Mouse (Mus musculus) midbrain, embryonic 11.5 days (tissue): ENCODE measurements around the gene Dennd2c. TPM values are rescaled to one million over a fixed set of nuclear protein-coding genes. Genes with fewer than 3 reads are reported as not detected.
"Not testable (repeated sequence)": the region's sequence is repeated elsewhere in the genome, so short reads cannot be mapped to it uniquely, and the experiment has no call there.

Source experiments
- ATAC-seq: fragments of 200-750 bp; cut with Nextera tagmentation; 2 replicates; pipeline ENCODE4 v1.8.0; 2017; ENCODE audit warnings: moderate TSS enrichment, moderate library complexity; ENCODE audit not compliant: low FRiP score
- DNase-seq: peaks from one replicate; pipeline ENCODE4 v3.0.0; 2015; ENCODE audit warnings: low spot score; ENCODE audit errors: missing footprints
- H3K27ac ChIP-seq: fragments of 300-500 bp; sonication (generic); 2 replicates; pipeline ENCODE4 v1.5.1; 2014; ENCODE audit warnings: low read depth, low read length
- H3K27me3 ChIP-seq: fragments of 300-500 bp; sonication (generic); 2 replicates; pipeline ENCODE4 v1.6.1; 2014; ENCODE audit warnings: mild to moderate bottlenecking, low read length, moderate library complexity, mixed read lengths; ENCODE audit not compliant: control insufficient read depth, insufficient read depth
- H3K36me3 ChIP-seq: fragments of 300-500 bp; sonication (generic); 2 replicates; pipeline ENCODE4 v1.6.1; 2014; ENCODE audit warnings: mild to moderate bottlenecking, low read length, moderate library complexity, mixed read lengths; ENCODE audit not compliant: control insufficient read depth, insufficient read depth
- H3K4me1 ChIP-seq: fragments of 300-500 bp; sonication (generic); 2 replicates; pipeline ENCODE4 v1.6.1; 2014; ENCODE audit warnings: low read length; ENCODE audit not compliant: control insufficient read depth, insufficient read depth
- H3K4me2 ChIP-seq: fragments of 300-500 bp; sonication (generic); 2 replicates; pipeline ENCODE4 v1.6.1; 2014; ENCODE audit warnings: mild to moderate bottlenecking, moderate library complexity
- H3K4me3 ChIP-seq: fragments of 300-500 bp; sonication (generic); 2 replicates; pipeline ENCODE4 v1.5.1; 2014; ENCODE audit warnings: low read depth, low read length
- H3K9ac ChIP-seq: fragments of 300-500 bp; sonication (generic); 2 replicates; pipeline ENCODE4 v1.6.1; 2014; ENCODE audit warnings: low read length
- H3K9me3 ChIP-seq: fragments of 300-500 bp; sonication (generic); 2 replicates; pipeline ENCODE4 v1.6.1; 2016; ENCODE audit warnings: low read length; ENCODE audit not compliant: control insufficient read depth
- WGBS: fragments of 180-500 bp; shearing (Covaris S2); extraction: QIAGEN DNeasy Blood & Tissue Kit; methylation state at CpG from one replicate; pipeline ENCODE4 v1.1.7; 2014; 5-methylcytosine and 5-hydroxymethylcytosine counted together
- polyA plus RNA-seq: library from polyadenylated mRNA; unstranded; fragments of >200 nt; fragmentation: Nextera tagmentation; extraction: Ambion mirVana; gene quantifications from 2 replicates; pipeline ENCODE4 v1.2.1, GENCODE M21; 2014

Gene Dennd2c
- polyA plus RNA-seq, 1 experiment from 2014 or later, result 1.4 TPM

DNA sequence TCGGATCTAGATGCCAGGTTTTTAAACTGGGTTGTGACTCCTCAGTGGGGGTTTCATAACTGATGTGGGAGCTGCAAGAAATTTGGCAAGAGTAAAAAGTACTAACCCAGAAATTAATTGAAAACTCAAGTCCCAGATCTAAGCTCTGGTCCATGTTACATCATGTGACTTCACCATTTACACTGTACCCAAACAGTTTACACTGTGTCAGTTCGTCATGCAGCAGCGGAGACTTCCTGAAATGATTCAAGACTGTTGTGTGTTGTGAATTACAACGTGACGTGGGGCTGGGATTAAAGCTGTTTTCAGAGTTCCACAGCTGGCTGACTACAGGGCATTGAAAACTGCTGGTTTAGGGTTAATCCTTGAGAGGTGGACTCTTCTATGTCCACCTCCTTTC, 70.2 kb downstream of the Dennd2c start:
- peaks cover 6% of the 10 kb centered on the region for H3K4me1 ChIP-seq
- peak overlapping the region; percentile 90 for H3K9ac ChIP-seq
- no peaks in the 10 kb centered on the region for H3K27me3 ChIP-seq
- 61% methylated on average over 5 of the region's 5 CpGs for WGBS
- peak overlapping the region; percentile 90 for H3K4me3 ChIP-seq
- no peak for DNase-seq
- H3K4me2 ChIP-seq, result peak overlapping the region; percentile 78
- no peak for ATAC-seq
- peaks cover 6% of the 10 kb centered on the region; the same call in 1 of the 2 replicates for H3K36me3 ChIP-seq
- no peaks in the 10 kb centered on the region for H3K9me3 ChIP-seq
- no peak overlapping the region for H3K27ac ChIP-seq

DNA sequence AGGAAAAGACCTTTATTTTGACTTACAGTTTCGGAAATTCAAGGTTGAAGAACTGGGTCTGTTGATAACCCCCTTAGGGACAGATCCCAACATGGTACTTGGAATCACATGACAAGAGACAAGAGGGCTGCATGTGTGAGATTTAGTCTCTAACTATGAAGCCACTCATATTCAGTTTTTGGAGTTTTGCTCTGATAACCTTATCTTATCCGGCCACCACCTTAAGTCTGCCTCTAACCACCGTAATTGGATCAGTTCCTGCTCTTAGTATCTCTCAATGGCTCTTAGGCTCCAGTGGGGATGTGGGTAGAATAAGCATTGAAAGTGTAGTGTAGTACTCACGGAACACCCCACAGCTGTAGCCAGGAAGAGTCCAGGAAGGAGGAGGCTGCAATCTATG, 74.3 kb downstream of the Dennd2c start:
- no peaks in the 10 kb centered on the region for H3K9me3 ChIP-seq
- H3K36me3 ChIP-seq, result peaks cover 7% of the 10 kb centered on the region; the same call in 1 of the 2 replicates
- H3K9ac ChIP-seq, result no peak overlapping the region
- H3K27me3 ChIP-seq, result no peaks in the 10 kb centered on the region
- H3K27ac ChIP-seq, result no peak overlapping the region
- no peak for ATAC-seq
- WGBS, result 92% methylated on average over 4 of the region's 4 CpGs
- H3K4me2 ChIP-seq, result no peak overlapping the region
- H3K4me3 ChIP-seq, result no peak overlapping the region
- peaks cover 6% of the 10 kb centered on the region for H3K4me1 ChIP-seq
- no peak for DNase-seq

DNA sequence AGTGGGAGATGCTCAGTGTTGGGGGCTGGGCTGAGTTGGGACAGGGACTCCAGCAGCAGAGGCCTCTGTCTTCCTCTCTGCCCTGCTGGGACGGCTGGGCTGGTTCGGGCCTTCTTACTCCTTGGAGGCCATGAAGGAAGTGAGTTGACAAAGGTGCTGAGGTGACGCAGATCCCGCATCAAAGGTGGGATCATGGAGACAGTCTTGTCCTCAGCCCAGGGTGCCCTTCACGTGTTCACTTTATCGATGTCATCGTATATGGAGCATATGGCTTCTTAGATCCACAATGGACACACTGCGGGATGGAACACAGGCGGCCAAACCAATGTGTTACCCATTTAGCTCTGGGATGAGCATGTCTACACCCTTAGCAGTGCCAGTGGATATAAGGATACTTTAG, 77.1 kb downstream of the Dennd2c start:
- Histone ChIP-seq H3K4me3 (no peak overlapping the region), H3K27ac (no peak overlapping the region), H3K9me3 (no peaks in the 10 kb centered on the region), H3K27me3 (no peaks in the 10 kb centered on the region), H3K4me1 (no peaks in the 10 kb centered on the region), H3K36me3 (peaks cover 7% of the 10 kb centered on the region; the same call in 1 of the 2 replicates), H3K4me2 (no peak overlapping the region), H3K9ac (no peak overlapping the region)
- 93% methylated on average over 9 of the region's 9 CpGs for WGBS
- DNase-seq (no peak), ATAC-seq (no peak)

DNA sequence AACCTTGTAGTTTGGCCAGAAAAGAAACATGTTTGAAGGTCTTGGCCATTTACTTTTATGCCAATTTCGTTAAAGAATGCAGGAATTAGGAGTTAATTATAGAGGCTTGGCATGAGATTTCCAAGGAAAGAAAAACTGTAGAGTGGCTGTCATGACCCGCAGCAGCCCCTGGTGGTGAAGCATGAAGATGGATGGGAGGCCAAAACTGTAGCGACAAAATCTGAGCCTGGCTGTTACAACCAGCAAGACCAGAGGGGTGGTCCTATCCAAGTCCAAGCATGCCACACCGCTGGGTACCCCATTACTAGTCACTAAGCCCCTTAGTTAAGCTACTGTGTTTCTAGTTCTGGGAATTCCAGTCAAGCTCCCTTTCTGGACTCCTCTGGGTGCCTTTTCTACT, 78.8 kb downstream of the Dennd2c start:
- H3K4me1 ChIP-seq, result no peaks in the 10 kb centered on the region
- H3K36me3 ChIP-seq, result peaks cover 7% of the 10 kb centered on the region; the same call in 1 of the 2 replicates
- H3K27me3 ChIP-seq, result no peaks in the 10 kb centered on the region
- no peak overlapping the region for H3K27ac ChIP-seq
- 67% methylated on average over 4 of the region's 4 CpGs for WGBS
- H3K4me2 ChIP-seq, result no peak overlapping the region
- H3K4me3 ChIP-seq, result no peak overlapping the region
- H3K9ac ChIP-seq, result no peak overlapping the region
- DNase-seq (no peak), ATAC-seq (no peak)
- no peaks in the 10 kb centered on the region for H3K9me3 ChIP-seq

DNA sequence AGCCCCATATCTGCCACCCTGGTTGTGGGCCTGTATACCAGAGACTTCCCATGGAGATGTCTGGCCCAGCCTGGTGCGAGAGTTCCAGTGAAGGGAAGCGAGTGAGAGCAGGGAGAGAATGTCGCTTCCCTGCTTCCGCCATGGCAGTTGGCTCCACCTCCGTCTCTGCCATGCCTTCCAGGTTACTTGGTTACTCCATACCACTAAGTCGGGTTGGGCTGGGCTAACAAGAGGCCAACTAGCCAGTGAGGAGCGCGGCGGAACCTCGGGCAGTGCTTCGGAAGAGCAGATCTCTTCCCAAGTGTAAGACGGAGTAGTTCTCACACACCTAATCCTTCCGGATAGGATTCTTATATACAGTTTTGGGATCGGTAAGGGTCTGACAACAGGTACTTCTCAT, 80.4 kb downstream of the Dennd2c start:
- no peaks in the 10 kb centered on the region for H3K27me3 ChIP-seq
- H3K27ac ChIP-seq, result no peak overlapping the region
- no peak overlapping the region for H3K4me3 ChIP-seq
- no peaks in the 10 kb centered on the region for H3K9me3 ChIP-seq
- no peak for DNase-seq
- no peak overlapping the region for H3K9ac ChIP-seq
- ATAC-seq, result no peak
- no peaks in the 10 kb centered on the region for H3K36me3 ChIP-seq
- H3K4me1 ChIP-seq, result no peaks in the 10 kb centered on the region
- WGBS, result 80% methylated on average over 14 of the region's 14 CpGs
- H3K4me2 ChIP-seq, result no peak overlapping the region

DNA sequence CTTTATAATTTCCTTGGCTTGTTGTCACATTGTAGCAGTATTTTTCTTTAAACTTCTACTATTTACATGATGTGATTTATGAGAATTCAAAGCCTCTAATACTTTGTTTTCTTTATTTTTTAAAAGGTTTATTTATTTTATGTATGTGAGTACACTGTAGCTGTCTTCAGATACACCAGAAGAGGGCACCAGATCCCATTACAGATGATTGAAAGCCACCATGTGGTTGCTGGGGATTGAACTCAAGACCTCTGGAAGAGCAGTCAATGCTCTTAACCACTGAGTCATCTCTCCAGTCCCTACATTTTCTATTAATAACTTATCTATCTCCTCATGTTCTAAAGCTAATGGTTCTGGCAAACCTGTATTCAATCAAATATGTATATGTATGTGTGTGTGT, 82.1 kb downstream of the Dennd2c start:
- not testable (repeated sequence) for H3K9me3 ChIP-seq, H3K4me1 ChIP-seq, H3K27ac ChIP-seq, H3K4me2 ChIP-seq, H3K36me3 ChIP-seq, H3K4me3 ChIP-seq, ATAC-seq, H3K9ac ChIP-seq, H3K27me3 ChIP-seq, DNase-seq

DNA sequence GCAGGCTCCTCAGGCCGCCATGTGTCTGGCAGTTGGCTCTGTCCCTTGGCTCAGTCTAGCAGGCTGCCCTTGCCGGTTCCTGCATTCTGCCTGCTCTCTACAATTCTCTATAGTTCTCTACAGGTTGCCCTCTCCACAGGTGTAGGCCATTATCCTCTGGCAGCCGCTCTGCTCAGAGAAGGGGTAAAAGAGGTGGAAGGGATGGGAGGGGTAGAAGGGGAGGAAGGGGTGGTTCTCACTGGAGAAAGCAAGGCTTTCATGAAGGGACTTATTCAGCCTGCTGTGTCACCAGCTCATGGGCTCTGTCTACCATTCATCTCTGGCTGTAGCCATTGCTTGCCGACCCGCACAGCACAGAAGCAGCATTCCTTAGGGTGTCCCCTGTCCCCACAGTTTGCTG, 86.0 kb downstream of the Dennd2c start:
- no peak overlapping the region for H3K27ac ChIP-seq
- ATAC-seq, result no peak
- H3K4me2 ChIP-seq, result no peak overlapping the region
- H3K27me3 ChIP-seq, result no peaks in the 10 kb centered on the region
- WGBS, result 41% methylated on average over 5 of the region's 5 CpGs
- DNase-seq, result no peak
- no peaks in the 10 kb centered on the region; the same call in 1 of the 2 replicates for H3K9me3 ChIP-seq
- no peaks in the 10 kb centered on the region for H3K36me3 ChIP-seq
- H3K9ac ChIP-seq, result no peak overlapping the region
- no peak overlapping the region for H3K4me3 ChIP-seq
- no peaks in the 10 kb centered on the region for H3K4me1 ChIP-seq

DNA sequence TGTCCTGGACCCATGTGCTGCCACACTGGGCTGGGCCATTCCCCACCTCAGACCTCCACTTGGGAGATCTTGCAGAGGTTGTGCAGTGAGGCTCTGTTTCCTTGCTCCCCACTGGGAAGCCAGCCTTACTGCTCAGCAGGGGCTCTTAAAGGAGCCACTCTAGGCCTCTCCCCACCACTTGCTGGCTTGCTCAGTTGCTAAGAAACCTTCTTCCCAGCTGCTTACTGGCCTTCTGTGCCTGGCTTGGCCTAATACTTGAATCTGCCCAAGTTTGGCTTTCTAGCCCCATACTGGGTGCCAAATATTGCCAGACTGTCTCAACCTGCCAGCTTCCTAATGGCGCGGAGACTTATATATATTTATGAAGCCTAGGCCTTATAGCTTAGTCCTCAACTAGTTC, 86.5 kb downstream of the Dennd2c start:
- Histone ChIP-seq H3K9ac (no peak overlapping the region), H3K9me3 (no peaks in the 10 kb centered on the region; the same call in 1 of the 2 replicates), H3K27me3 (no peaks in the 10 kb centered on the region), H3K4me1 (no peaks in the 10 kb centered on the region), H3K4me2 (no peak overlapping the region), H3K27ac (no peak overlapping the region), H3K36me3 (no peaks in the 10 kb centered on the region), H3K4me3 (no peak overlapping the region)
- ATAC-seq (no peak), DNase-seq (no peak)
- WGBS, result 86% methylated on average over 2 of the region's 2 CpGs

DNA sequence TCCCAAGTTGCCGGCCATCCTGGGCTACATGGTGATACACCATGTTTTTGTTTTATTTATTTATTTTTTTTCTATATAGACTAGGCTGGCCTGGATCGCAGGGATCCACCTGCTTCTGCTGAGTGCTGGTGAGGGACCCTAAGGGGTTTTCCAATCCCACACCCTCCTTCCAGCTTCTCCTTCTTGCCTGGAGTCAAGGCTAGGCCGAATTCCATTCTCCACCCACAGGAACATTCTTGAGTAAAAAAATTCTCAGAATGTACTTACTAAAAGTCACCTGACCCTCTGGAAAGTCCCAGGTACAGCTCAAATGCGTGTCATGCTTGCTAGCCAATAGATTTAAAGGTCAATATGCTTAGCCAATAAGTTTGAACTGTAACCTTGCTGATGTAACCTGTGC, 89.8 kb downstream of the Dennd2c start:
- H3K4me2 ChIP-seq, result no peak overlapping the region
- WGBS, result 89% methylated on average over 4 of the region's 4 CpGs
- no peaks in the 10 kb centered on the region; the same call in 1 of the 2 replicates for H3K9me3 ChIP-seq
- no peak overlapping the region for H3K9ac ChIP-seq
- DNase-seq (no peak), ATAC-seq (no peak)
- no peak overlapping the region for H3K27ac ChIP-seq
- H3K36me3 ChIP-seq, result no peaks in the 10 kb centered on the region
- no peak overlapping the region for H3K4me3 ChIP-seq
- H3K4me1 ChIP-seq, result no peaks in the 10 kb centered on the region
- no peaks in the 10 kb centered on the region for H3K27me3 ChIP-seq

DNA sequence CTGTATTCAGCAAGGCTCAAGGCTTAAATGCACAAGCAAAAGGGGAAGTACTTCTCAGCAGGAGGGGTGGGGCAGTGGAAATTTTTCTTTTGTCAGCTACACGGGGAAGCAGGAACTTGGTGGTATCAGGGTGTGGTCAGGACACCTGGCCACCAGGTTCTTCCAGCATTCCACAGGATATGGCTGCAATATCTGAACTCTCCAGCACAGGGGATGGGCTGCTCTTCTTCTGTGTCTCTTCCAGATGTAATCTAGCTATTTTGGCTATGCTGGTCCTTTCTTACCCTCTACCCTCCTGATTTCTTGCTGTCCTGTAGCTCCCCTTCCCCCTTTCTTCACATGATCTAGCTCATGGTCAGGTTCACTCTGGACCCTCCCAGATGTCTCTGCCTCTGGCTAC, 90.8 kb downstream of the Dennd2c start:
- no peaks in the 10 kb centered on the region for H3K4me1 ChIP-seq
- no peak overlapping the region for H3K9ac ChIP-seq
- no peaks in the 10 kb centered on the region; the same call in 1 of the 2 replicates for H3K9me3 ChIP-seq
- H3K36me3 ChIP-seq, result no peaks in the 10 kb centered on the region
- WGBS, result 94% methylated on average over 1 of the region's 1 CpGs
- no peak for ATAC-seq
- no peak overlapping the region for H3K4me2 ChIP-seq
- DNase-seq, result no peak
- H3K27me3 ChIP-seq, result no peaks in the 10 kb centered on the region
- no peak overlapping the region for H3K4me3 ChIP-seq
- no peak overlapping the region for H3K27ac ChIP-seq
